Mouse (Mus musculus): ENCODE data around the gene Gm30191.
A peak's percentile ranks its signal among the peaks of the same experiment; 100 is the strongest.
"Not testable (repeated sequence)": the region's sequence is repeated elsewhere in the genome, so short reads cannot be mapped to it uniquely, and the experiment has no call there.

Gm30191 gene

DNA sequence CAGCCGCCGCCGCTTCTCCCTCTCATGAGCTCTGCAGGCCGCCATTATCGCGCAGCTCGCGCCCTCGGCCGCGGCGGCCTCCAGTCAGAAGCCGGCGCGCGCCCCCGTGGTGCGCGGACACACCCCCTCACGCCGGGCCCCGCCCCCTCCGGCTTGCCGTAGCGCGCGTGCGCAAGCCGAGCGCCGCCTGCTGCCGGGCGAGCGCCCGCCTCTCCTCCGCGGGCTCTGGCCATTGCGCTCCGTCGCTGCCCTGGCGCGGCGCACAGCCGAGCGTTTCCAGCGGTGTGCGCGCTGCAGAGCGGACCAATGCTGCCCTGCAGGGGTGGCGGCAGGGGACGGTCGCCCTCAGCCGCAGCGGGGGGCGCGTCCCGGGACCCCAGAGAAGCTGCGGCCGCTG is 40.4 kb downstream of the Gm30191 start:
- DNase-seq (ENCODE audit: low spot score): peak; percentile 87

- DNase-seq (ENCODE audit: low spot score): peak; percentile 77
Measured at GRCm38 (mm10) chr4:134287575-134288025, 40.9 kb downstream of the Gm30191 start, which contains the start of gene Pdik1l. Pdik1l (minus strand) TSS chr4:134287895.

DNA sequence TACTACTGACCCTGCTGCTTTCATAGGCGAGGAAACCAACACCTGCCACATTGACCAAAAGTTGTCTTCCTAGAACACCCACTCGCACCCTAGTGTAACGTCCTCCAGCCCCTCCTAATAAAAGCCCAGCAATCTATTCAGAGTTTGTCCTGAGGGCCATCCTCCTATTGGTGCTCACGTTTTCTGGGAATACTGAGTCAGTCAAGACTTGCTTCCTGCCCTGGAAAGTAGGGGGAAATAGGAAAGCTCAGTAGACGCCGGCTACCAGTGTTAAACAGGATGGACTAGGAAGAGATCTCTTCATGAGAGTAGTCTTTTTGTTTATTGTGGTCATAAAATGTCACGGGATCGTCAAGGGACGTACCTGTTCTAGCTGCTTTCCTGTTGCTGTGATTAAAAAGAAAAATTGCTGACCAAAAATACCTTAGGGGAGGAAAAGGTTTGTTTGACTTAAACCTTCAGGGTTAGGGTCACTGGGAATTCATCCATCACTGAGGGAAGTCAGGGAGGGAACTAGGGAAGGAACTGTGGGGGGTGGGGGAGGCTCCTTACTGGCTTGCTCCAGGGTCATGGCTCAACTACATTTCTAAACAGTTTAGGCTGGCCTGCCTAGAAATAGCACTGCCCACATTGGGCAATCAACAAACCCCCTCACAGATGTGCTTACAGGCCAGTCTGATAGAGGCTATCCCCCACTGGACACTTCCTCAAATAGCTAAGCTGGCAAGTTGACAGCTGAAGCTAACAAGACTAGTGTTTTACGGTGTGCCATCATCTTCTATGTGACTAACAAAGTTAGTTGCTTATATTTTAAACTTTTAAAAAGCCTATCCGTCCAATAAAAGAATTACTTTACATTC is 41.9 kb downstream of the Gm30191 start:
- no peak for DNase-seq (ENCODE audit: low spot score)

- DNase-seq (ENCODE audit: low spot score): peak; percentile 82
Measured at GRCm38 (mm10) chr4:134292067-134292466, 45.3 kb downstream of the Gm30191 start.

GRCm38 (mm10) chr4:134293061-134293691 is 46.4 kb downstream of the Gm30191 start:
- no peak for DNase-seq (ENCODE audit: low spot score)

GRCm38 (mm10) chr4:134293692-134294163 is 47.0 kb downstream of the Gm30191 start:
- no peak for DNase-seq (ENCODE audit: low spot score)

DNA sequence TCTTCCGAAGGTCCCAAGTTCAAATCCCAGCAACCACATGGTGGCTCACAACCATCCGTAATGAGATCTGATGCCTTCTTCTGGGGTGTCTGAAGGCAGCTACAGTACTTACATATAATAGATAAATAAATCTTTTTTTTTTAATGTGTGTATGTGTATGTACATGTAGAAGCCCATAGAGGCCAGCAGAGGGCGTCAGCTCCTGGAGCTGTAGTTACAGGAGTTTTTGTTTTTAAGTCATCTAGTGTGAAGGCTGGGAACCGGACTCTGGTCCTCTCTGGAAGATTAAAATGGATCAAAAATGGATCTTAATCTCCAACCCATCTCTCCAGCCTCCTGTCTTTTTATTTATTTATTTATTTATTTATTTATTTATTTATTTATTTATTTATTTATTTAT is 49.4 kb downstream of the Gm30191 start:
- DNase-seq (ENCODE audit: low spot score): not testable (repeated sequence)

DNA sequence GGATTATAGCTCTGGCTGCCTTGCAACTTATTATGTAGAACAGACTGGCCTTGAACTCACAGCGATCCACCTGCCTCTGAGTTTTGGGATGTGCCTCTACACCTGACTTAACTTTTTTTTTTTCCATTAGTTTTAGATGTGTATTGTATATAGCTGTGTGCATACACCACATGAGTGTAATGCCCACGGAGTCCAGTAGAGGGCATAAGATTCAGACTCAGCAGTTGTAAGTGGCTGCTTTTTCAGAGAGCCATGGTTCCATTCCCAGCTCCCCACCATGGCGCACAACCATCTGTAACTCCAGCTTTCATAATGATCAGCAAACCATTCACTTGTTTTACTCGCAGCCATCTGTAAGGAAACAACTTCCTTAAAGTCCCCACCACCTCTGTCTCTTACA is 49.8 kb downstream of the Gm30191 start:
- DNase-seq (ENCODE audit: low spot score): no peak

DNA sequence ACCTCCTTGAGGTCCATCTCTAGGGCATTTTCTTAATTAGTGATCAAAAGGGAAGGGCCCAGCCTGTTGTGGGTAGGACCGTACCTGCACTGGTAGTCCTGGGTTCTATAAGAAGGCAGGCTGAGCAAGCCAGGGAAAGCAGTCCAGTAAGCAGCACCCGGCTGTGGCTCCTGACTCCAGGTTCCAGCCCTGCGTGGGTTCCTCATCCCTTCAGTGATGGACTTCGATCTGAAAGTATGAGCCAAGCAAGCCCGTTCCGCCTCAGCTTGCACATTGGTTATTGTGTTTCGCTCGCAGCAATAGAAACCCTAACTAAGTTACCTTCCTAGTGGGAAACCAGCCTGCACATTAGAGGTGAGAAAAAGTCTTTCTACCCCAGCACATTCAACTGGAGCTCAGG is 50.6 kb downstream of the Gm30191 start:
- DNase-seq (ENCODE audit: low spot score): no peak

DNA sequence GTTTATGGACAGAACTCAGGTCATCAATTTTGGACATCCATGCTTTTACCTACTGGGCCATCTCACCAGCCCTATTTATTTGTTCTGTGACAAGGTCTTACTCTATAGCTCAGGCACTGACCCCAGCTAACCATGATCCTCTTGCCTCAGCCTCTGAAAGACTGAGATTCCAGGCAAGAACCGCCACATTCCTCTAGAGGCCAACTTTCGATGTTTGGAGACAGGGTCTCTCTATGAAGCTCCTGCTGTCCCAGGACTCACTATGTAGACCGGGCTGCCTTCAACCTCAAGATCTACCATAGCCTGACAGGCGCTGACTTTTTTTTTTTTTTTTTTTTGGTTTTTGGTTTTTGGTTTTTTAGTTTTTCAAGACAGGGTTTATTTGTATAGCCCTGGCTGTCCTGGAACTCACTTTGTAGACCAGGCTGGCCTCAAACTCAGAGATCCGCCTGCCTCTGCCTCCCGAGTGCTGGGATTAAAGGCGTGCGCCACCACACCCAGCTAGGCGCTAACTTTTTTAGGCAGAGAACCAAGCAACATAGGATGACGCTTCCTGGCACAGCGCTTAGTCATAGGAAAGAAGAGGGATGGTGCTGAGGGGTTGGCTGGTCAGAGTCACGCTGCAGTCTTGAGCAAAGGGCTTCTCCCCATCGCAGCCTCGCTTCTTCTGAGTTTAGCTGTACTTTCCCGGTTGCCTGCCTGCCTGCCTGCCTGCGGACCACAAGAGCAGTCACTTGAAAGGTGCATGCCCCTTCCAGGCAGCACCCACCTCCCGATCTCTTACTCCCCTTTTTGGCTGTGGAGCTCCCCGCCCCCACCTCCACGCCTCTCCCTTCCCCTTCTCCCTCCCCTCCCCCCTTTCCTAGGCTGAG is 52.1 kb downstream of the Gm30191 start:
- DNase-seq (ENCODE audit: low spot score): no peak

DNA sequence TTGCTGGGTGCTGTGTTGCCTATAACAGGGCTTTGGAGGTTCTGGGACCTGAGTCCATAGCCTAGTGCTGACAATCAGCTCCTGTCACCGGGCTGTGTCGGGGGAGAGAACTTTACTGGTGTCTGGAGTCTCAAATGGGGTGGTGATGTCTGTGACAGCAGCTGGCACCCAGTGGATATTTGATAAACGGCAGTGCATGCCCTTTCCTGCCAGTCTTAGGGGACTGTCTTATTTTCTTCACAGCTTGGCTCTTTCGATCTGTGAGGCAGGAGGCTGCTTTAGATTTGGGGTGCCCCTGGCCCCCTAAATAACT is 52.7 kb downstream of the Gm30191 start:
- no peak for DNase-seq (ENCODE audit: low spot score)
